Mouse (Mus musculus): ENCODE results near the gene Spata4.
"Not testable (repeated sequence)": the region's sequence is repeated elsewhere in the genome, so short reads cannot be mapped to it uniquely, and the experiment has no call there.

The Spata4 gene

DNA sequence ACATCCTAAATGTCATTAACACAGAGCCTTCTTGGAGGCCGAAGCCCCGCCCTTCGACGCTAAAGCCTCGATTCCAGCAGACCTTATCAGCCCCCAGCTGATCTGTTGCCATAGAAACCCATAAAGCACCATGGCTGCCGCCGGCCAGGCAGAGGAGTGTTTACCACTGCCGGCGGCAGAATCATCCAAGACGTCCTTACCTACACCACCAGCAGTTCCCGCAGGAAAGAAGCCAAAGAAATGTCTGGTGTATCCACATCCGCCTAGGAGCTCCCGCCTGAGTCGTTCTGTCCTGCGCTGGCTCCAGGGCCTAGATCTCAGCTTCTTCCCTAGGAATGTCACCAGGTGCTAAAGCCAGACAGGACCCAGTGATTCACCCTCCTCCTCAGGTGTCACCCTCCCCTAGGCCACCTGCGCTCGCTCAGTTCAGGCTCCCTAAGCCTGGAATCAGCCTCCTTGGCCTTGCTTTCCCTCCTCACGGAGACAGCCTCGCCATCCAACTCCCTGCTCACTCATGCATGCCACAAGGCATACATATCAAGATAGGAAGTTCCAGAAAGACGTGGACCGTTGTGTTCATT is at the start of gene Spata4:
Gene Spata4, plus strand, starts transcription at position 111 of the 581 bp plus-strand sequence.
- no peak for DNase-seq (ENCODE audit: low spot score in 2 of 2)

DNA sequence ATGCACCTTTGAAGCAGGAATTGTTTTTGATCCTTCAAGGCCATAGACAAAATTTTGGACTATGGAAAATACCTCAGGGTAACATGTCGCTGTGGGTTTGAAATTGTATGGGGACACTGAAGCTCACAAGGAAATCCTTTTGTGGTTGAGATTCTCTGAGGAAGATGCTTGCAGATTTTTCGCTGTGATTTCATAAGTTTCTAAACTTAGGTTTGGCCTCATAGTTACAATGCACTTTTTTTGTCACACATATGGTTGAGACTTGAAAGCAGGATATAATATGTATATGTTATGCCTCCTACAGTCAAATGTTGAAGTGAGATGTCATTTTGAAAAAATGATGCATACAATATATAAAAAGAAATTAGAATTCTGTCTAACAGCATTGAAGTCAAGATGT is 45.7 kb upstream of the Spata4 start:
- DNase-seq (ENCODE audit: low spot score in 2 of 2), result no peak

DNA sequence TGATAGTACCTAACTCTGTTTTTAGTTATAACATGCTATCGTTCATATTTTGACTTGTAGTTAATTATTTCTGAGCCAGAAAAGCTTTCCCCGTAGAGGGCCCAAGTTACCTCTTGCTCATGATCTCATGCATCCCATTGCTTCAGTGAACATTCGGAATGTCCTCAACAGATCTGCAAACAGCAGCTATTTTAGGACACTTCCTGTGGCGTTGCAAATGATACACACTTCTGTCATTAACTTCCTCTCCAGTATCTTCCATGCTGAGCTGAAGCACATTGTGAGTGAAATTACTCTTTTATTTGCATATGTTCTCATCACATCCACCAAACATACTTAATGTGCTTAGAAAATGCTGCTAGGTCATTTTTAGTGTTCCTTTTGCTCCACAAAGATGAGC is 38.4 kb upstream of the Spata4 start:
- no peak for DNase-seq (ENCODE audit: low spot score in 2 of 2)

DNA sequence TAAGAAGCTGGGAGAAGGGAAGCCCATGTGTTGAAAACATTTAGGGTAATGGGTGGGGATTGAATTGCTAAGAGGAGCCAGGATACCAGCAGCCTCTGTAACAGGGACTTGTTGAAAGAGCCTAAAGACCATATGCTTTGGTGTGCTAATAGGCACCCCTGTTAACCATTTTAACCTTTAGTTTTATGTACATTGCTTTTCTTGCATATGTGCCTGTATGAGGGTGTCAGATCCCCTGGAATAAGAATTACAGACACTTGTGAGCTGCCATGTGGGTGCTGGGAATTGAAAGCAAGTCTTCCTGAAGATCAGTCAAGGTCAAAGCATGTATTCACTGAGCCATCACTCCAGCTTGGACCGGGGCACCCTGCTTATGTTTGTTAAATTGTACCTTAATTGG is 35.4 kb upstream of the Spata4 start:
- DNase-seq (ENCODE audit: low spot score in 2 of 2), result no peak

DNA sequence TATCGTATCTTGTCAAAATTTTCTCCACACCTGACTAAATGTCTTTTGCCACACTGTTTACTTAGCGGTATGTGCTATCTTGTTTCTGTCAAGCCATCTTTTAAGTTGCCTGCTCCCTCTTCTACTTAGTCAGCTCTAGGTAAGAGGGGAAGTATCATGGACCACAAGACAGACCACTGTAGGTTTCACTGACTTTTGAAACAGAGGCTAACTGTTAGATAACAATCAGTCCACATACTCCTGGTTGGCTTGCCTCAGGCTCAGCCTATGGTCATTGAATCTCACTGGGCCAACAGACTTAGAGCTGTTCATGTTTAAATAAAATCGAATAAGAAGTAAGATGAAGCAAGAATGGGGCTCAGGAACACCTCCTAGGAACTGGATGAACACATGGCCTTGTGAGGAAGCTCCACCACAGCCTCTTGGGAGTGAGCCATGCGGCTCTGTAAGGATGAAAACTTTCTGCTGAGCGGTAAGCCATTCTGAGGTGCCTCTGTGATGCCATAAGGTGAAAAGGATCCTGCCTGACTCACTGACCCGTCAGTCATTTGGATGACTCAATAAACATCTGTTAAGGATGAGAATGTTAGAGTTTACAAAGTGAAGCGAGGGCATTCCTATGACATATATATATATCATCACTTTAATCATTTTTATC is 34.8 kb upstream of the Spata4 start:
- DNase-seq (ENCODE audit: low spot score in 2 of 2), result no peak

DNA sequence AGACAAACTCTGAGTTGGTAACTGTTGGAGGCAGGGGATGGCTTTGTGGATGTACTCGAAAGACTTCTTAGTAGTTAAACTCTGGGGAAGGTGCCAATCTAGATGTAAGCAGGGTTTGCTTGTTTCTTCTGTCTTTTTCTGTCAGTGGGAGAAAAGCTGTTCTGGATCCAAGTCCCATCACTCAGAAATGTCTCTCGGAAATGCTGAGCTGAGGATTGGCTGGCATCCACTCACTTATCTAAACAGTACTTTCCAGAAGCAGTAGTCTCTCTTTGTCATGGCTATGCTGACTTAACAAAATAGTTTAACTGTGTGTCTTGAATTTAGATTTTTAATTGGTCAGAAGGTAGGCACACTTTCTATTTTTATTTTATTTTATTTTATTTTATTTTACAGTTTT is 33.4 kb upstream of the Spata4 start:
- DNase-seq (ENCODE audit: low spot score in 2 of 2), result no peak

DNA sequence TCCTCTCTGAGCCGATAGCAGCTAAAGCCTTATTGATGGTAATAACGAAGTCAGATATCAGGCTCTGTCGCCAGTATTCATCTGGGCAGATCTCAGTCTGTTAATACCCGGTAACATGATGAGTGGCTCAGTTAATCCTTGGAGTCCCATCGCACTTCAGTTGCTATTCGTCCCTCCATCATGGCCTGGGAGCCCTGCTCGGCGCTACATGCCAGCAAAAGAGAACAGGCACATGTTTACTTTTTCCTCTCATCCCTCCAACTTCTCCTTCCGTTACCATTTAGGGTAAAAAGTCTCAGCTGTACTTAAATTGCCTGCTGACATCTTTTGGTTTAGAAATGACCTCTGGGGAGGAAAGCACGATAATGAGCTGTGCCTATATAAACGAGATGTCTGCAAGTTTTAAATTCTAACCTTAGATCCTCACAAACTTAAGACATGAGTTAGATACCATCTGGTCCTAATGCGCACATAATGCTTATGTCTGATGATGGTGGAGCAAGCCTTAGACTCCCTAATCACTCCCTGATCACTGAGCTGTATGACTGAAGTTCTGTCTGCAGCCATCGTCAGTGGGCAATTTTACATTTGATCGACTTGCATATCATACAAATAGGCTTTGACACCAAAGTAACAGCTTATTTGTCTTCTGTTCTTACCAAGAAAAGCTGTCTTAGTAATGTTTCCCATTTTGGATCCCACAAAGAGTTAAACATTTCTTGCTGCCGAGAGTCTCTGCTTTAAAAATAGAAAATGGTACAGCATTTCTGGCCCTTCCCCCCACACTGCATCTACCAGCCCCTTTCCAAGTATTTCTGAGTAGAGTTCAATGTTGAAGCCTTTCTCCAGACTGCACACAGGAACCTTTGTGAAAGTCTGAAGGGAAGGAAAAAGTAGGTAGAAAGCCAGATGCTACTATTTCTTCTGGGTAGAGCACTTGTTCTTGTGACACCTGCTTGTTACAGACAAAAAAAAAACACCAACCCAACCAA is 29.7 kb upstream of the Spata4 start:
- DNase-seq (ENCODE audit: low spot score in 2 of 2), result no peak

DNA sequence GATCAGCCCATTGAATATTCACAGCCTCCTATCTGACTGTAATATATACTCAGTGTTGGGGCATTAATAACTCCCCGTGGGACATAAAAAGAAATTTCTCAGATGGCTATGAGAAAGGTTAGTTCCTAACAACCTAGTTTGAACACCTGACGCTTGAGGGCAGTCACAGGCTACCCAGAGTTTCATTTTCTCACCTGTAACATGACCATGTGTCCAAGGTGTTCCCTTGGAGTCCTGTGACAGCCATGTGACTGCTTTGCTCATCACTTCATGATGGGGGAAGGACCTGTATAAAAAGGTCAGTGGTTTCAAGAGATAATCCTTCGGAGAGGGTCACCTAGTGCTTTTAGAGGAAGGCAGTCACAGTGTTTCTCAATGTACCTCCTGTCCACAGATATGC is 19.1 kb upstream of the Spata4 start:
- DNase-seq (ENCODE audit: low spot score in 2 of 2), result no peak

DNA sequence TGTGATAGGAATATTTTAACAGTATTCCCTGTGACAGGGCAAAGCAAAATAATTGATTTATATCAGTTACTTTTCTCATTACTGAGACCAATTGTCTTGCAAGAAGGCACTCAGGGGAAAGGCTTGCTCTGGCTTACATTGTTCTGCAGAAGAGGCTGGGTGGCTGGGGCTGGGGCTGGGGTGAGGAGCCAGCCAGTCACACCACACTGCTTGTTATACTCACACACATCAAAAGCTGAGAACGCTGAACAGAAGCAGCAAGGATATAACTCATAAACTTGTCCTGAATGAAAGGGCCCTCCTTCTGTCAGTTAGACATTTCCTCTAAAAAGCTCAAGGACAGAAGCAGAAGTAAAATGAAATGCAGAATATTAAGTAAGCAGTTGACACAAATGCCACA is 17.7 kb upstream of the Spata4 start:
- DNase-seq (ENCODE audit: low spot score in 2 of 2), result no peak

DNA sequence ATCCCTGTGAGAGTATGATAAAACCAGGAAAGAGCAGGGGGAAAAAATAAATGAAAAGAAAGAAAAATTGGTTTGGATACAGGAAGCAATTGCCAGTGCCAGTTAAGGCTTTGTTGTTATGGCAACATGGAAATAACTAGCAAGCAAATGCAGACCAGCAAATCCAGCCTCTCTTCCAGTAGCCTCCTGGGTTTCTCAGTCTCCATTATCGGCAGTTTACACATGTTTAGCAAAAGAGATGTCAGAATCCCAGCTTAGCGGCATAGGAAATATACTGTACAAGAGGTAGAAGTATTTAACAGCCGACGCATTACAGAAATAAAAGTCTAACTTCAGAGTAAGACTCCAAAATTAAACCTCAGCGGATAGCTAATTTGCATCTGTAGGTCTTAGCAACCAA is 5.9 kb upstream of the Spata4 start:
- no peak for DNase-seq (ENCODE audit: low spot score in 2 of 2)

DNA sequence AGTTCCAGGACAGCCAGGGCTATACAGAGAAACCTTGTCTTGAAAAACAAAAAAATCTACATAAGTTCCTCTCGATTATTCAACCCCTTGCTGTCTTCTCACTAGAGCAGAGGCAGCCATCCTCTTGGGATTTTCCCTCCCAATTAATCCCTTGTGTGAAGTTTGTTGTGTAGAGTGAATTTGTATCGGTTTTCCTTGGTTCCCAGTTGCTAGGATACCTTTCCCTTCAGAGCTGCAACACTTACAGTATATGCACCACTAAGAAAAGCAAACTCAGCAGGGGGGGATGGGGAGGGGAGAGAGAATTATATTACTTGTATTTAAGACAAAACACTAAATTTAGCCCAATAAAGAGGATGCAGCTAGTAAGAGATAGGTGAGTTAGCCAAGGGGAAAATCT is 4.5 kb upstream of the Spata4 start:
- DNase-seq (ENCODE audit: low spot score in 2 of 2), result no peak

DNA sequence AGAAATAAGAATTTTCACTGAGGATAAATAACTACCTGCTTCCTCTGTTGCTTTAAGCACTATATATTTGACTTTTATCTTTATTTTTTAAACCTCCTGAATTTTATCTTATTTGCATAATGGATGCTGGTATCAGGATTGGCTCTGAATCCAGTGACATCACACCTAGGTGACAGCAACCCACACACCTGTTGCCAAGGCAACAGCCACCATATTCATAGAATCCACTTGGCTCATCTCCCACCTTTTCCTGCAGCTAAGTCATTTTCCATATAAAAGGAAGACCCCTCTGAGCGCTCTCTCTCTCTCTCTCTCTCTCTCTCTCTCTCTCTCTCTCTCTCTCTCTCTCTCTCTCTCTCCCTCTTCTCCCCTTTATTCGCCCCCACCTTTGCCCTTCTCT is 3.6 kb upstream of the Spata4 start:
- DNase-seq (ENCODE audit: low spot score in 2 of 2), result no peak

DNA sequence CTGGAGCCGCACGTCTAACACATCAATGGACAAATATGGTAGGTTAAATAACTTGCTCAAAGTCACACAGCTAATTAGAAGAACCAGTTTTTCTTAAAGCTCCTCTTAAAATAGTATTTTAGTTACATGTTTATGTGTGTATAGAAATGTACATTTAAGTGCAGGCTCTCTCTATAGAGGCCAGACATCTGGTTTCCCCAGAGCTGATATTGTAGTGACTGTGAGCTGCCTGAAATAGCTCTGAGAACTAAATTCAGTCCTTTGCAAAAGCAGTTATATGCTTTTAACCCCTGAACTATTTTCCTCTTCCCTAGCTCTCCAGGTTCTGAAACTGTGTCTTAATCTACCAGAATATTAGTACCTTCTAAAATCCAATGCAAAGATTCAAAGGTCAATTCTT is 3.2 kb upstream of the Spata4 start:
- no peak for DNase-seq (ENCODE audit: low spot score in 2 of 2)

DNA sequence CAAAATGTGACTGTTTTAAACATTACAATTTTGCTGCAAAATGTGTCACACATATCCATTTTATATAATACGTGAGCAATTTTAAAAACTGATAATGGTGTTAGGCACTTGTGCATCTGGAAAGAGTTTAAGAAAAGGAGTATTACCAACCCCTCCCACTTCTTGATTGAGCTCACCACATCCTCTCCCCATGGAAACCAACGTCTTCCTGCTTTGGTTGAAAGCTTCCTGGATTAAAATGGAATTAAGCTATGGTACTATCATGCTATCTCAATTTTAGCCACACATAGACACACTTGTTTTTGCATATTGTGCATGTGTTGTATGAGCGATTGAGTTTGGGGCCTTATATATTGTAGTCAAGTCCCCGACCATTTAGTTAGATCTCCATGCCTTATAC is 2.9 kb downstream of the Spata4 start:
- no peak for DNase-seq (ENCODE audit: low spot score in 2 of 2)

DNA sequence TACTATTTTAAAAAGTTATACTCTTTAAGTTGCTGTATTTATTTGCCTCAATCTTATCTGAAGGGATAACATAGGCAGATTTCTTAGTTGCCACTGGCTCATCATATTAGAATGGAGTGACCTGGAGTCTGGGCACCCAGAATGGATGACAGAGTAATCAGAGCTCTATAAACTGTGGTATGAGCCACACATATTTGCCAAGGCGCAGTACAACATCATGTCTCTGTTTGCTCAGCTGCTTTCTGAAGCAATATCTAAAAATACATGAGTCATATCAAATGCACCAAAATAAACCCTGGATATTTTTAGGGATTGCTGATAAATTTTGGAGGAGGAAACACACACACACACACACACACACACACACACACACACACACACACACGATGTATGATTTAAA is 8.8 kb downstream of the Spata4 start:
- no peak for DNase-seq (ENCODE audit: low spot score in 2 of 2)

DNA sequence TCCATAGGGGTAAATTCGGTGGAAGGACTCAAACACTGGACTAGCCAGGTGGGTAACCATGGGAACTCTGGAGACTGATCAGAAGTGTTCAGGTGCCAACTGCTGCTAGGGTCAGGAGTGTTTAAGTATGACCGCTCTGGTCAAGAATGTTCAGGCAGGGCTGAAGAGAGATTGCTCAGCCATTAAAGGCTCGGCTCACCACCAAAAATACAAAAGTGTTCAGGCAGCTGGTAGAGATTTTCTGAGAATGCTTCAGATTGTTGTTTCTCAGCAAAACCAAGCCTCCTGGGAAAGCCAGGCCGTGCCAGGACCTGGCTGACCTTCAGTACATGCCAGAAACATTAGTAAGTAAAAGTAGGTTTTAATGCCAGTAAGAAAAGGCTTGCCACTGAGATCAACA is 9.7 kb downstream of the Spata4 start:
- no peak for DNase-seq (ENCODE audit: low spot score in 2 of 2)

DNA sequence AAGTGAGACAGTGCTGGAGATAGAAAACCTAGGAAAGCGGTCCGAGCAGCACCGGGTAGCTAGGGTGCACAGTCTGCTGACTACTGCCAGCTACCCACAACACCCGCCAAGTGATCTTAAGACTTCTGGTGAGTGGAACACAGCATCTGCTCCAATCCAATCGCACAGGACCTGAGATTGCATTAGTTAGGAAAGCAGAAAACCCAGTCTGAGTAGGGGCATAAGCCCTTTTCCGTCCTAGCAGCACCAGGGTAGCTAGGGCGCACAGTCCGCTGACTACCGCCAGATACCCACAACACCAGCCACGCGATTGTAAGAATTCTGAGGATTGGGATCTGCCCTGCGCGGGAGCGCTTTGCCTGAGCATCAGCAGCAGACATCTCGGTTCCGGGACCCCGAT is 16.1 kb downstream of the Spata4 start:
- not testable (repeated sequence) for DNase-seq (ENCODE audit: low spot score in 2 of 2)

DNA sequence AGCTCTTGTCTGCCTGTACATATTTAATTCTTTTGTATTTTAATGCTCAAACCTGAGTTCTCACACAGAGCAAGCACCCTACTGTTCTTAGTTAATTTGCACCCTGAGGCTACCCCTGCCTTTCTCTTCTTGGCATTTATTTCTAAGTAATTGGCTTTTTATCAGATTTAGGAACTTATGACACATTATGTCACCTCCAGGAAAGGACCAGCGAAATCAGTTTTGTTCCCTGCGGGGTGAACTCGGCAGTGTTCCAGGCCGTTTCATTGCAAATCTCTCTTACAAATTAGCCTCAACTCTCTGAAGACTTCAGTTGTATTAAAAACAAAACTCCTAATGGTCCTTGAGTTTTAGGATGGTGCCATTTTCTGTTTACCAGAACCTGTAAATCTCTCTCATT is 38.1 kb downstream of the Spata4 start:
- no peak for DNase-seq (ENCODE audit: low spot score in 2 of 2)
